Mouse (Mus musculus) MEL (cell line): ENCODE data around the gene Aen. TPM values are rescaled to one million over a fixed set of nuclear protein-coding genes. Genes with fewer than 3 reads are reported as not detected.

Experiments used
- DNase-seq: peaks from one replicate; pipeline ENCODE4 v3.0.0; 2011; ENCODE audit warnings: low read depth, low spot score
- H3K27ac ChIP-seq: 2 replicates; pipeline ENCODE4 v1.5.1; 2012; ENCODE audit warnings: low read depth, mild to moderate bottlenecking, control low read depth, low read length, moderate library complexity; ENCODE audit not compliant: control insufficient read depth
- H3K27me3 ChIP-seq, 2 experiments: fragments of 150-350 bp in 1 of 2; sonication (generic) in 1 of 2; 2 replicates each; pipeline ENCODE4 v1.6.1; 2012; ENCODE audit warnings: low read length in 2 of 2, mild to moderate bottlenecking in 2 of 2, improper control_type of control experiment in 1 of 2, moderate library complexity in 1 of 2; ENCODE audit not compliant: insufficient read depth in 2 of 2, control insufficient read depth in 1 of 2
- H3K36me3 ChIP-seq, 2 experiments: 2 replicates each; pipeline ENCODE4 v1.6.1; 2012 to 2014; ENCODE audit warnings: low read length in 2 of 2, improper control_type of control experiment in 1 of 2, inconsistent platforms in 1 of 2, mild to moderate bottlenecking in 1 of 2; ENCODE audit not compliant: insufficient read depth in 2 of 2, control insufficient read depth in 1 of 2
- H3K4me1 ChIP-seq, 2 experiments: fragments of 150-350 bp in 1 of 2; sonication (generic) in 1 of 2; 2 replicates each; pipeline ENCODE4 v1.6.1; 2012; ENCODE audit warnings: low read length in 2 of 2, improper control_type of control experiment in 1 of 2, mild to moderate bottlenecking in 1 of 2; ENCODE audit not compliant: insufficient read depth in 2 of 2, control insufficient read depth in 1 of 2
- H3K4me3 ChIP-seq, 2 experiments: fragments of 150-350 bp in 1 of 2; sonication (generic) in 1 of 2; 2 replicates each; pipeline ENCODE4 v1.5.1; 2012; ENCODE audit warnings: low read depth in 2 of 2, low read length in 2 of 2, mild to moderate bottlenecking in 2 of 2, moderate library complexity in 2 of 2, control low read depth in 1 of 2, improper control_type of control experiment in 1 of 2; ENCODE audit not compliant: control insufficient read depth in 1 of 2, insufficient read depth in 1 of 2
- H3K79me2 ChIP-seq: 2 replicates; pipeline ENCODE4 v1.6.1; 2012; ENCODE audit warnings: mild to moderate bottlenecking, low read length, moderate library complexity; ENCODE audit not compliant: control insufficient read depth, poor library complexity, insufficient read depth
- H3K9ac ChIP-seq: 2 replicates; pipeline ENCODE4 v1.6.1; 2012; ENCODE audit warnings: low read depth, mild to moderate bottlenecking, control low read depth, low read length, moderate library complexity; ENCODE audit not compliant: control insufficient read depth, poor library complexity, severe bottlenecking
- H3K9me3 ChIP-seq: fragments of 150-350 bp; sonication (generic); replicated peaks from 2 replicates; pipeline ENCODE4 v1.6.1; 2012; ENCODE audit warnings: mild to moderate bottlenecking, low read length, improper control_type of control experiment, moderate library complexity; ENCODE audit not compliant: insufficient read depth
- BHLHE40 ChIP-seq: IDR thresholded peaks from 2 replicates; pipeline ENCODE4 v1.6.1; 2012; ENCODE audit warnings: low read depth, mild to moderate bottlenecking, inconsistent platforms, low read length, improper control_type of control experiment, borderline replicate concordance
- CHD1 ChIP-seq: IDR thresholded peaks from 2 replicates; pipeline ENCODE4 v1.6.1; 2012; ENCODE audit warnings: low read depth, mild to moderate bottlenecking, inconsistent platforms, low read length, improper control_type of control experiment
- CHD2 ChIP-seq: IDR thresholded peaks from 2 replicates; pipeline ENCODE4 v1.6.1; 2011; ENCODE audit warnings: low read length, improper control_type of control experiment
- CTCF ChIP-seq, 3 experiments: IDR thresholded peaks in 2 of 3; conservative IDR thresholded peaks in 1 of 3; 2 replicates each; pipeline ENCODE4 v1.5.1; 2011 to 2012; ENCODE audit warnings: low read length in 3 of 3, low read depth in 2 of 3, mild to moderate bottlenecking in 2 of 3, improper control_type of control experiment in 1 of 3, inconsistent platforms in 1 of 3, mixed read lengths in 1 of 3, moderate library complexity in 1 of 3; ENCODE audit not compliant: control insufficient read depth in 1 of 3, insufficient read depth in 1 of 3, poor library complexity in 1 of 3, severe bottlenecking in 1 of 3
- EP300 ChIP-seq, 2 experiments: IDR thresholded peaks; 2 replicates each; pipeline ENCODE4 v1.6.1; 2011; ENCODE audit warnings: improper control_type of control experiment in 2 of 2, low read length in 2 of 2, low read depth in 1 of 2, mild to moderate bottlenecking in 1 of 2
- ETS1 ChIP-seq: IDR thresholded peaks from 2 replicates; pipeline ENCODE4 v1.6.1; 2012; ENCODE audit warnings: low read depth, mild to moderate bottlenecking, inconsistent platforms, low read length, improper control_type of control experiment, moderate library complexity
- GABPA ChIP-seq: IDR thresholded peaks from 2 replicates; pipeline ENCODE4 v1.6.1; 2012; ENCODE audit warnings: low read depth, mild to moderate bottlenecking, inconsistent platforms, low read length, improper control_type of control experiment, moderate library complexity
- GATA1 ChIP-seq: IDR thresholded peaks from 2 replicates; pipeline ENCODE4 v1.6.1; 2011; ENCODE audit warnings: low read depth, low read length, improper control_type of control experiment
- HCFC1 ChIP-seq: IDR thresholded peaks from 2 replicates; pipeline ENCODE4 v1.6.1; 2012; ENCODE audit warnings: low read depth, mild to moderate bottlenecking, inconsistent platforms, low read length, improper control_type of control experiment, moderate library complexity
- JUND ChIP-seq: IDR thresholded peaks from 2 replicates; pipeline ENCODE4 v1.6.1; 2011; ENCODE audit warnings: low read depth, mild to moderate bottlenecking, improper control_type of control experiment, low read length
- KAT2A ChIP-seq: conservative IDR thresholded peaks from 2 replicates; pipeline ENCODE4 v1.6.1; 2012; ENCODE audit warnings: low read depth, low read length, improper control_type of control experiment, inconsistent platforms
- MAFK ChIP-seq: IDR thresholded peaks from 2 replicates; pipeline ENCODE4 v1.6.1; 2011; ENCODE audit warnings: low read depth, mild to moderate bottlenecking, low read length, improper control_type of control experiment, borderline replicate concordance
- MAZ ChIP-seq: IDR thresholded peaks from 2 replicates; pipeline ENCODE4 v1.6.1; 2012; ENCODE audit warnings: low read depth, mild to moderate bottlenecking, inconsistent platforms, low read length, improper control_type of control experiment
- MEF2A ChIP-seq: IDR thresholded peaks from 2 replicates; pipeline ENCODE4 v1.6.1; 2014; ENCODE audit warnings: low read depth, mild to moderate bottlenecking, inconsistent platforms, low read length, improper control_type of control experiment; ENCODE audit not compliant: poor library complexity, insufficient replicate concordance, severe bottlenecking; ENCODE audit errors: extremely low read depth
- MXI1 ChIP-seq: IDR thresholded peaks from 2 replicates; pipeline ENCODE4 v1.6.1; 2011; ENCODE audit warnings: mild to moderate bottlenecking, low read depth, low read length, improper control_type of control experiment
- MYB ChIP-seq: IDR thresholded peaks from 2 replicates; pipeline ENCODE4 v1.6.1; 2011; ENCODE audit warnings: mild to moderate bottlenecking, low read depth, low read length, improper control_type of control experiment
- NELFE ChIP-seq: IDR thresholded peaks from 2 replicates; pipeline ENCODE4 v1.6.1; 2011; ENCODE audit warnings: low read depth, low read length, improper control_type of control experiment
- NRF1 ChIP-seq: IDR thresholded peaks from 2 replicates; pipeline ENCODE4 v1.6.1; 2014; ENCODE audit warnings: low read depth, mild to moderate bottlenecking, inconsistent platforms, low read length, improper control_type of control experiment, moderate library complexity; ENCODE audit not compliant: poor library complexity, insufficient read depth, severe bottlenecking
- POLR2A ChIP-seq, 2 experiments: IDR thresholded peaks; 2 replicates each; pipeline ENCODE4 v1.6.1; 2011 to 2012; ENCODE audit warnings: low read length in 2 of 2, mild to moderate bottlenecking in 2 of 2, control low read depth in 1 of 2, improper control_type of control experiment in 1 of 2, low read depth in 1 of 2, moderate library complexity in 1 of 2; ENCODE audit not compliant: control insufficient read depth in 1 of 2, insufficient read depth in 1 of 2, poor library complexity in 1 of 2
- POLR2AphosphoS2 ChIP-seq: IDR thresholded peaks from 2 replicates; pipeline ENCODE4 v1.6.1; 2011; ENCODE audit warnings: low read length, improper control_type of control experiment
- SIN3A ChIP-seq: IDR thresholded peaks from 2 replicates; pipeline ENCODE4 v1.6.1; 2012; ENCODE audit warnings: low read length, improper control_type of control experiment, inconsistent platforms
- TAL1 ChIP-seq: IDR thresholded peaks from 2 replicates; pipeline ENCODE4 v1.6.1; 2012; ENCODE audit warnings: mild to moderate bottlenecking, inconsistent platforms, low read length, moderate library complexity, mixed read lengths
- TCF12 ChIP-seq: IDR thresholded peaks from 2 replicates; pipeline ENCODE4 v1.6.1; 2014; ENCODE audit warnings: low read depth, mild to moderate bottlenecking, inconsistent platforms, low read length, improper control_type of control experiment, moderate library complexity
- UBTF ChIP-seq: IDR thresholded peaks from 2 replicates; pipeline ENCODE4 v1.6.1; 2012; ENCODE audit warnings: low read depth, mild to moderate bottlenecking, inconsistent platforms, low read length, improper control_type of control experiment, moderate library complexity, borderline replicate concordance; ENCODE audit not compliant: insufficient read depth
- ZKSCAN1 ChIP-seq: IDR thresholded peaks from 2 replicates; pipeline ENCODE4 v1.6.1; 2012; ENCODE audit warnings: low read depth, mild to moderate bottlenecking, inconsistent platforms, low read length, improper control_type of control experiment, moderate library complexity
- polyA plus RNA-seq, 2 experiments: library from polyadenylated mRNA; stranded (reverse) in 1 of 2; unstranded in 1 of 2; fragments of >175 nt in 1 of 2; fragments of >200 nt in 1 of 2; gene quantifications; 2 replicates each; pipeline versions ENCODE4 v1.2.1 to v1.2.4; 2012; ENCODE audit warnings: low replicate concordance in 2 of 2, low read depth in 1 of 2; ENCODE audit not compliant: insufficient read length in 2 of 2, insufficient read depth in 1 of 2, missing spikeins in 1 of 2
- total RNA-seq: library from RNA; depleted of rRNA; stranded (reverse); fragments of 300-350 nt; gene quantifications from 2 replicates; pipeline ENCODE4 v1.2.3, GENCODE M21; 2012

Gene Aen
- total and polyA plus RNA-seq, 3 experiments: 95.9 to 97.7 TPM; not detected in 1

- Histone ChIP-seq H3K27ac (no peak overlapping the region), H3K9me3 (no peaks in the 10 kb centered on the region)
Observed at GRCm38 (mm10) chr7:78904175-78904574, 8.5 kb downstream of the Aen start.

GRCm38 (mm10) chr7:78909026-78909425 is 13.4 kb downstream of the Aen start:
- H3K79me2 ChIP-seq: peaks cover 7% of the 10 kb centered on the region; the same call in 1 of the 2 replicates
- no peak overlapping the region for H3K27ac ChIP-seq
- peaks cover 0 to 17% of the 10 kb centered on the region in 2 experiments; a peak in 2 of 4 replicates for H3K4me1 ChIP-seq
- DNase-seq: no peak
- H3K9me3 ChIP-seq: no peaks in the 10 kb centered on the region
- no peak overlapping the region for H3K4me3 ChIP-seq
- H3K27me3 ChIP-seq: no peaks in the 10 kb centered on the region
- no peak overlapping the region for H3K9ac ChIP-seq
- peaks cover 2 to 10% of the 10 kb centered on the region in 2 experiments; a peak in 3 of 4 replicates for H3K36me3 ChIP-seq
- TF ChIP-seq ZKSCAN1 (no peak), KAT2A (no peak), CHD2 (no peak), JUND (no peak), MAFK (no peak), MYB (no peak), EP300 (IDR thresholded peaks at IDR 0.05; ENCODE audit: low read depth in 1 of 2, low read length in 2 of 2) (no peak), TAL1 (no peak), MEF2A (no peak), CTCF (IDR thresholded peaks at IDR 0.05 in 2 of 3, conservative IDR thresholded peaks at IDR 0.05 in 1 of 3; ENCODE audit: control insufficient read depth in 1 of 3, insufficient read depth in 1 of 3, low read depth in 2 of 3, low read length in 3 of 3, poor library complexity in 1 of 3, severe bottlenecking in 1 of 3) (no peak), UBTF (no peak), CHD1 (no peak), BHLHE40 (no peak), MXI1 (no peak), GABPA (no peak), HCFC1 (no peak), SIN3A (no peak), POLR2AphosphoS2 (no peak), NELFE (no peak), POLR2A (IDR thresholded peaks at IDR 0.05; ENCODE audit: control insufficient read depth in 1 of 2, insufficient read depth in 1 of 2, low read depth in 1 of 2, low read length in 2 of 2, poor library complexity in 1 of 2) (no peak)
- TF ChIP-seq, all 39 proteins: peak for 0

More at GRCm38 (mm10) chr7:78904175-78904574, 8.5 kb downstream of the Aen start:
- TF ChIP-seq MYB: no peak
- no peak for TF ChIP-seq UBTF
- no peak for TF ChIP-seq ETS1
- no peak for TF ChIP-seq JUND
- no peak for TF ChIP-seq BHLHE40
- TF ChIP-seq NRF1: no peak
- TF ChIP-seq MAZ: no peak
- TF ChIP-seq MXI1: no peak
- TF ChIP-seq TCF12: no peak
- no peak for TF ChIP-seq GATA1
- Histone ChIP-seq H3K4me1 (peaks cover 0 to 5% of the 10 kb centered on the region in 2 experiments; a peak in 1 of 4 replicates), H3K4me3 (no peak overlapping the region), H3K79me2 (peaks cover 23% of the 10 kb centered on the region), H3K9ac (no peak overlapping the region), H3K27me3 (no peaks in the 10 kb centered on the region), H3K36me3 (peaks cover 0 to 12% of the 10 kb centered on the region in 2 experiments; a peak in 2 of 4 replicates)
- no peak for DNase-seq
